Mouse (Mus musculus): Measurements from ENCODE around the gene Tmem236.
A peak's percentile ranks its signal among the peaks of the same experiment; 100 is the strongest.

Tmem236 gene

GRCm38 (mm10) chr2:14249839-14250564 lies 75.7 kb downstream of the Tmem236 start:
- DNase-seq (ENCODE audit: low spot score in 2 of 2), result peak in 1 of 2 experiments; percentile 9

GRCm38 (mm10) chr2:14251938-14252337 lies 77.6 kb downstream of the Tmem236 start:
- DNase-seq (ENCODE audit: low spot score in 2 of 2), result no peak

- no peak for DNase-seq (ENCODE audit: low spot score in 2 of 2)
These were observed 84.1 kb downstream of the Tmem236 start for GRCm38 (mm10) chr2:14258345-14258850.

GRCm38 (mm10) chr2:14262090-14262489 lies 87.8 kb downstream of the Tmem236 start:
- DNase-seq (ENCODE audit: low spot score in 2 of 2), result no peak

- DNase-seq (ENCODE audit: low spot score in 2 of 2), result no peak
These were observed 94.8 kb downstream of the Tmem236 start for GRCm38 (mm10) chr2:14269160-14269559.
